Mouse (Mus musculus): Measurements from ENCODE around the gene Fbxw7.

The Fbxw7 gene

GRCm38 (mm10) chr3:84814762-84815381 lies at the start of gene Fbxw7:
TSS of gene Fbxw7 (plus strand) at chr3:84815268.
- DNase-seq, result peak in 1 of 2 experiments; percentile 38

GRCm38 (mm10) chr3:84768940-84769339 lies 46.1 kb upstream of the Fbxw7 start:
- DNase-seq, result no peak

GRCm38 (mm10) chr3:84769411-84769810 lies 45.7 kb upstream of the Fbxw7 start:
- no peak for DNase-seq

GRCm38 (mm10) chr3:84770518-84770917 lies 44.5 kb upstream of the Fbxw7 start:
- DNase-seq, result no peak

- no peak for DNase-seq
Observed at GRCm38 (mm10) chr3:84771980-84772379, 43.1 kb upstream of the Fbxw7 start.

GRCm38 (mm10) chr3:84774246-84775066 lies 40.6 kb upstream of the Fbxw7 start:
- no peak for DNase-seq

GRCm38 (mm10) chr3:84775067-84775423 lies 40.0 kb upstream of the Fbxw7 start:
- DNase-seq, result no peak

- DNase-seq, result no peak
Observed at GRCm38 (mm10) chr3:84775577-84775976, 39.5 kb upstream of the Fbxw7 start.

- no peak for DNase-seq
Observed at GRCm38 (mm10) chr3:84776084-84776483, 39.0 kb upstream of the Fbxw7 start.

GRCm38 (mm10) chr3:84787914-84788313 lies 27.2 kb upstream of the Fbxw7 start:
- no peak for DNase-seq

GRCm38 (mm10) chr3:84804036-84804435 lies 11.0 kb upstream of the Fbxw7 start:
- DNase-seq, result no peak

GRCm38 (mm10) chr3:84806206-84806605 lies 8.9 kb upstream of the Fbxw7 start:
- no peak for DNase-seq

- DNase-seq, result no peak
Observed at GRCm38 (mm10) chr3:84807826-84808225, 7.2 kb upstream of the Fbxw7 start.

GRCm38 (mm10) chr3:84808906-84809305 lies 6.2 kb upstream of the Fbxw7 start:
- no peak for DNase-seq

- DNase-seq, result no peak
Observed at GRCm38 (mm10) chr3:84810803-84811202, 4.3 kb upstream of the Fbxw7 start.

GRCm38 (mm10) chr3:84813436-84814156 lies 1.5 kb upstream of the Fbxw7 start:
- no peak for DNase-seq

GRCm38 (mm10) chr3:84814157-84814761 lies 809 bp upstream of the Fbxw7 start:
- peak; percentile 98 to 100 for DNase-seq

- peak in 1 of 2 experiments; percentile 18 for DNase-seq
Observed at GRCm38 (mm10) chr3:84815461-84815860, 393 bp downstream of the Fbxw7 start.

GRCm38 (mm10) chr3:84816951-84817350 lies 1.9 kb downstream of the Fbxw7 start:
- DNase-seq, result no peak

- no peak for DNase-seq
Observed at GRCm38 (mm10) chr3:84820654-84821201, 5.7 kb downstream of the Fbxw7 start.

GRCm38 (mm10) chr3:84825990-84826389 lies 10.9 kb downstream of the Fbxw7 start:
- DNase-seq, result no peak

GRCm38 (mm10) chr3:84826405-84826804 lies 11.3 kb downstream of the Fbxw7 start:
- no peak for DNase-seq

- DNase-seq, result no peak
Observed at GRCm38 (mm10) chr3:84826938-84827337, 11.9 kb downstream of the Fbxw7 start.
